Mouse (Mus musculus) neural tube, postnatal 0 days (tissue): ENCODE results near the gene Csnka2ip. TPM values are rescaled to one million over a fixed set of nuclear protein-coding genes. Genes with fewer than 3 reads are reported as not detected.

ENCODE experiments used
- polyA plus RNA-seq: library from polyadenylated mRNA; unstranded; fragments of >200 nt; fragmentation: Nextera tagmentation; extraction: Ambion mirVana; gene quantifications from 2 replicates; pipeline ENCODE4 v1.2.1, GENCODE M21; 2015

Csnka2ip gene
- polyA plus RNA-seq: not detected in 2 replicates

GRCm38 (mm10) chr16:64602308-64602707, at the start of gene Csnka2ip:
Gene Csnka2ip, minus strand, starts transcription at chr16:64602408.

Other genes with a start within 250 kb of the Csnka2ip start
- gene 4930453N24Rik, start 168.8 kb upstream of the Csnka2ip start, polyA plus RNA-seq: 14.3 and 15.8 TPM in 2 replicates
- 3.0 and 3.4 TPM in 2 replicates for gene Zfp654, start 249.2 kb upstream of the Csnka2ip start, polyA plus RNA-seq
- 37.3 and 40.6 TPM in 2 replicates for gene Cggbp1, start 249.6 kb upstream of the Csnka2ip start, polyA plus RNA-seq